Mouse (Mus musculus) ES-E14 (cell line): ENCODE results near the gene Lmod3. TPM values are rescaled to one million over a fixed set of nuclear protein-coding genes. Genes with fewer than 3 reads are reported as not detected.

Experiments
- DNase-seq: peaks from one replicate; pipeline ENCODE4 v3.0.0-alpha.2; 2013; ENCODE audit warnings: low read depth, low spot score
- H3K27ac ChIP-seq: 2 replicates; pipeline ENCODE4 v1.5.1; 2012; ENCODE audit warnings: low read depth, mild to moderate bottlenecking, low read length, moderate library complexity, mixed read lengths; ENCODE audit not compliant: poor library complexity, insufficient read depth, severe bottlenecking
- H3K36me3 ChIP-seq: 2 replicates; pipeline ENCODE4 v1.6.1; 2012; ENCODE audit warnings: mild to moderate bottlenecking, low read length, moderate library complexity, mixed read lengths; ENCODE audit not compliant: control insufficient read depth, poor library complexity, insufficient read depth, severe bottlenecking
- H3K4me1 ChIP-seq, 2 experiments: fragments of 150-350 bp in 1 of 2; sonication (generic) in 1 of 2; 2 replicates each; pipeline ENCODE4 v1.6.1; 2012; ENCODE audit warnings: low read length in 2 of 2, mild to moderate bottlenecking in 1 of 2, mixed read lengths in 1 of 2; ENCODE audit not compliant: control insufficient read depth in 2 of 2, insufficient read depth in 2 of 2, poor library complexity in 1 of 2
- H3K4me3 ChIP-seq, 2 experiments: fragments of 150-350 bp in 1 of 2; sonication (generic) in 1 of 2; 2 replicates each; pipeline ENCODE4 v1.5.1; 2012; ENCODE audit warnings: low read length in 2 of 2, low read depth in 1 of 2, mild to moderate bottlenecking in 1 of 2, mixed read lengths in 1 of 2; ENCODE audit not compliant: insufficient read depth in 1 of 2, poor library complexity in 1 of 2, severe bottlenecking in 1 of 2
- H3K9ac ChIP-seq: 2 replicates; pipeline ENCODE4 v1.6.1; 2012; ENCODE audit warnings: low read depth, mild to moderate bottlenecking, low read length, mixed read lengths; ENCODE audit not compliant: poor library complexity, insufficient read depth, severe bottlenecking
- H3K9me3 ChIP-seq: fragments of 150-350 bp; sonication (generic); 2 replicates; pipeline ENCODE4 v1.6.1; 2012; ENCODE audit warnings: low read depth, mild to moderate bottlenecking, low read length; ENCODE audit not compliant: control insufficient read depth, insufficient read depth
- CHD2 ChIP-seq: IDR thresholded peaks from 2 replicates; pipeline ENCODE4 v1.6.1; 2014; ENCODE audit warnings: mild to moderate bottlenecking, low read depth, low read length, inconsistent platforms
- HCFC1 ChIP-seq: IDR thresholded peaks from 2 replicates; pipeline ENCODE4 v1.6.1; 2012; ENCODE audit warnings: low read length, inconsistent platforms, borderline replicate concordance; ENCODE audit not compliant: insufficient read depth
- MAFK ChIP-seq: IDR thresholded peaks from 2 replicates; pipeline ENCODE4 v1.6.1; 2014; ENCODE audit warnings: mild to moderate bottlenecking, low read depth, low read length, inconsistent platforms; ENCODE audit not compliant: insufficient read depth
- ZC3H11A ChIP-seq: IDR thresholded peaks from 2 replicates; pipeline ENCODE4 v1.6.1; 2012; ENCODE audit warnings: low read depth, mild to moderate bottlenecking, inconsistent platforms, low read length, borderline replicate concordance
- ZNF384 ChIP-seq: IDR thresholded peaks from 2 replicates; pipeline ENCODE4 v1.6.1; 2012; ENCODE audit warnings: low read depth, low read length, inconsistent platforms
- in situ Hi-C, 2 experiments: fragments of 600-800 bp; cut with MboI; formaldehyde crosslinking; loops; one replicate each; pipeline ENCODE4 v1.15.1; 2025; ENCODE audit warnings: low sequenced_read_pairs in 2 of 2, inconsistent platforms in 1 of 2; ENCODE audit not compliant: unreplicated experiment in 2 of 2
- total RNA-seq: library from RNA; depleted of rRNA; stranded (reverse); fragments of 300-350 nt; gene quantifications from 2 replicates; pipeline ENCODE4 v1.2.3, GENCODE M21; 2012

Lmod3 gene
- total RNA-seq, 1 experiment: 0.09 TPM

DNA sequence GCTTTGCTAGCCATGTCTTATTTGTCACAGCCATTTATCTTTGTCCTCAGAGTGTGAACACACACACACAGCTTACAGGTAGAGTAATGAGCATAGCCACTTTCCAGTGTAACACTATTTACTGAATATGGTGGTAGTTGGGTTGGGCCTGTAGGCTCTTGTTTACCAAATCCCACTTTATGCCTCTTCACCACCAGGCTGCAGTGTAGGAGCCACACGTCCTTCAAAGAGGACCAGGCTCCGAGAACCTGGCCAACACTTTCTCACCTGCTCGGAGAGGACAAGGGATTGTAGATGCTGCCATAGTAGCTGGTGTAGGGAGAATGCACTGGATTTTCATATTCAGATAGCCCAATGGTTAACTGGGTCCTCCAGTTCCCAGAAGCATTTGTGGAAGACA is 39.5 kb upstream of the Lmod3 start:
- TF ChIP-seq ZC3H11A: no peak
- TF ChIP-seq ZNF384: no peak
- TF ChIP-seq MAFK: no peak
- Histone ChIP-seq H3K9me3 (no peaks in the 10 kb centered on the region), H3K27ac (no peak overlapping the region), H3K9ac (no peak overlapping the region), H3K4me1 (no peaks in the 10 kb centered on the region), H3K4me3 (no peak overlapping the region), H3K36me3 (no peaks in the 10 kb centered on the region)
- in situ Hi-C loops: no loop called here
- DNase-seq: no peak

DNA sequence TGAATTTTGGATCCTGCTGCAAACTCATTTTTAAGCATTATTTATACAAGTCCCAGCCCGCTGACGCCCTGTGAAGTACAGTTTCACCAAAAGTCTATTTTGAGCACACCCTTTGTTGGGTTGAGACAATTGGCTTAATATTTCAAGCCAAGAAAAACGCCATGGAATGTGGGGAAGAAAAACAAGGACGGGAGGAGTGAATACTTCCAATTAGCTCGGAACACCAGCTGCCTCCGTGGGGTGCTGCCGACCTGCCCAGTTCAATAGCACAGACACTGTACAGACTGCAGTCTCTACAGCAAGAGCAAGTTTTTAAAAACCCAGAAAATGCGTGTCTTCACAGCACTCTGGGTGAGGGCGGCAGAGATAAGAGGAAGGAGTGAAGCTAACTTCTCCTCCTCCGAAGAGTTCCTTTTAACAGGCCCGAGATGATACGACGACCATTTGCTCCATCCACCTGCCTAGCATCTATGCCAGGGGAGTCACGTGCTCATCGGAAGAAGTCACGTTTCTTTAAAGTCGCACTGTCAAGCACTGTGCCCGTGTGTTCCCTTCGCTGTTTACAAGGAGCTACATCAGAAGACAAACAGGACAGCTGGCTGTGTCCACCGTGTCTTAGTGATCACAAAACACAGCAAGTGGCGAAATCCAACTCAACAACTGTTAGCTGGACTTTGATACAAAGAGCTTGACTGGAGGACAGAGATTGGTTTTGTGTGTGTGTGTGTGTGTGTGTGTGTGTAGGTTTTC is 38.8 kb upstream of the Lmod3 start:
- TF ChIP-seq CHD2 (no peak), ZC3H11A (no peak), MAFK (no peak), ZNF384 (no peak), HCFC1 (no peak)
- H3K4me3 ChIP-seq: no peak overlapping the region
- H3K9ac ChIP-seq: no peak overlapping the region
- H3K4me1 ChIP-seq: no peaks in the 10 kb centered on the region
- in situ Hi-C loops: no loop called here
- no peak overlapping the region for H3K27ac ChIP-seq
- no peaks in the 10 kb centered on the region for H3K9me3 ChIP-seq
- no peak for DNase-seq
- no peaks in the 10 kb centered on the region for H3K36me3 ChIP-seq

DNA sequence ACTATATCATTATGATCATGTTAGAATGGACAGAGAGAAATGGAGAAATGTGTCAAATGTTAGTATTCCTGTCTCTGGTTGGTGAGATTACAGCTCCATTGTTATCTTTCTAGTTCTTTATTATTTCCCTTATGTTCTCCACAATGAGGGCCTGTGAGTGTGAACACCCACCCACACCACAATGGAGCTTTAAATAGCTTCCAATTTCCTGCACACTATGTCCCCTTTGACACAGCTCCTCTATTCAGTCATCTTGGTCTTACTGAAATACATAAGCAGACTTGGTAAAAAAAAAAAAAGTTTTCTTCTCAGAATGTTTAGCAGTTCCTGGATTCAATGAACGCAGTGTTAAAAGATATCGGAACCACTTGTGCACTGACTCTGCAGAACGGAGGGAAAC is 38.1 kb upstream of the Lmod3 start:
- H3K4me3 ChIP-seq: no peak overlapping the region
- no peaks in the 10 kb centered on the region for H3K4me1 ChIP-seq
- TF ChIP-seq ZNF384: no peak
- TF ChIP-seq MAFK: no peak
- TF ChIP-seq HCFC1: no peak
- no peak for TF ChIP-seq CHD2
- no peak for TF ChIP-seq ZC3H11A
- H3K9ac ChIP-seq: no peak overlapping the region
- H3K9me3 ChIP-seq: no peaks in the 10 kb centered on the region
- H3K27ac ChIP-seq: no peak overlapping the region
- in situ Hi-C loops: no loop called here
- no peak for DNase-seq
- H3K36me3 ChIP-seq: no peaks in the 10 kb centered on the region

GRCm38 (mm10) chr6:97289838-97290237 is 37.3 kb upstream of the Lmod3 start:
- Histone ChIP-seq H3K9ac (no peak overlapping the region), H3K36me3 (no peaks in the 10 kb centered on the region), H3K9me3 (no peaks in the 10 kb centered on the region), H3K4me3 (no peak overlapping the region), H3K27ac (no peak overlapping the region), H3K4me1 (no peaks in the 10 kb centered on the region)
- DNase-seq: no peak
- TF ChIP-seq ZNF384 (no peak), ZC3H11A (no peak), CHD2 (no peak), MAFK (no peak), HCFC1 (no peak)
- in situ Hi-C loops: no loop called here

DNA sequence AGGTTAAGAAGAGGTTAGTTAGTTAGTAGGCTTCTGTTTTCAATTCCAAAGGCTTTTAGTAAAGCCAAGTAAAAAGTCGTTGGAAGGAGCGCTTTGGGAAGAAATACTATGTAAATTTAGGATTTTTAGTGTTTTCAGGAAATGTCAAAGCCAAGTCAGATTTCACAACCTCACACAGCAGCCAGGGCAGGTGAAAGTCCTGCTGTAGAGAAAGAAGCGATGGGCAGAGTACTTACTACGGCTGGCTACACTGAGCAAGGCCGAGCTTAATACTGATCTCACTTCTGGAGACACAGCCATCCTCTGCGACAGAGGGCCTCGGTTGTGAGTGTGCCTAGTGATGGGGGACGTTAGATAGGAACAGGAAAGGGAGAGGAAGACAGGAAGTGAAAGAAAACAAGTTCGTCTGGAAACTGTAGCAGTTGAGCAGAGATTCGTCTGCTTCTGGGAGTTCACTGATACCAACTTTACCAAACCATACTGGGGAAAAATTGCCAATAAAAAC is 36.8 kb upstream of the Lmod3 start:
- in situ Hi-C loops: no loop called here
- H3K4me1 ChIP-seq: no peaks in the 10 kb centered on the region
- H3K27ac ChIP-seq: no peak overlapping the region
- no peak overlapping the region for H3K9ac ChIP-seq
- no peaks in the 10 kb centered on the region for H3K9me3 ChIP-seq
- no peaks in the 10 kb centered on the region for H3K36me3 ChIP-seq
- H3K4me3 ChIP-seq: no peak overlapping the region
- TF ChIP-seq ZC3H11A (no peak), HCFC1 (no peak), MAFK (no peak), ZNF384 (no peak), CHD2 (no peak)
- no peak for DNase-seq
